Mouse (Mus musculus) stomach, embryonic 16.5 days (tissue): ENCODE measurements around the gene Ptpn12. TPM values are rescaled to one million over a fixed set of nuclear protein-coding genes. Genes with fewer than 3 reads are reported as not detected.

ENCODE experiments used
- ATAC-seq: fragments of 200-750 bp; cut with Nextera tagmentation; 2 replicates; pipeline ENCODE4 v1.8.0; 2017; ENCODE audit warnings: moderate number of reproducible peaks, moderate TSS enrichment; ENCODE audit not compliant: insufficient read depth, low FRiP score
- H3K27ac ChIP-seq: fragments of 300-500 bp; sonication (generic); 2 replicates; pipeline ENCODE4 v1.5.1; 2014; ENCODE audit warnings: low read length
- H3K27me3 ChIP-seq: fragments of 300-500 bp; sonication (generic); 2 replicates; pipeline ENCODE4 v1.6.1; 2014; ENCODE audit warnings: low read length, control low read depth, mixed read lengths; ENCODE audit not compliant: control insufficient read depth, insufficient read depth
- H3K36me3 ChIP-seq: fragments of 300-500 bp; sonication (generic); 2 replicates; pipeline ENCODE4 v1.6.1; 2014; ENCODE audit warnings: low read length; ENCODE audit not compliant: control insufficient read depth, insufficient read depth
- H3K4me1 ChIP-seq: fragments of 300-500 bp; sonication (generic); 2 replicates; pipeline ENCODE4 v1.6.1; 2014; ENCODE audit warnings: low read length, control low read depth, mixed read lengths; ENCODE audit not compliant: control insufficient read depth, insufficient read depth
- H3K4me2 ChIP-seq: fragments of 300-500 bp; sonication (generic); 2 replicates; pipeline ENCODE4 v1.6.1; 2014; ENCODE audit warnings: low read depth, low read length, mixed read lengths
- H3K4me3 ChIP-seq: fragments of 300-500 bp; sonication (generic); replicated peaks from 2 replicates; pipeline ENCODE4 v1.5.1; 2014; ENCODE audit warnings: mild to moderate bottlenecking, low read length
- H3K9ac ChIP-seq: fragments of 300-500 bp; sonication (generic); 2 replicates; pipeline ENCODE4 v1.6.1; 2014; ENCODE audit warnings: low read length
- H3K9me3 ChIP-seq: fragments of 300-500 bp; sonication (generic); replicated peaks from 2 replicates; pipeline ENCODE4 v1.6.1; 2016; ENCODE audit warnings: low read length, control low read depth; ENCODE audit not compliant: control insufficient read depth
- WGBS: fragments of 180-500 bp; shearing (Covaris S2); extraction: QIAGEN DNeasy Blood & Tissue Kit; methylation state at CpG from one replicate; pipeline ENCODE4 v1.1.7; 2014; 5-methylcytosine and 5-hydroxymethylcytosine counted together
- polyA plus RNA-seq: library from polyadenylated mRNA; unstranded; fragments of >200 nt; fragmentation: Nextera tagmentation; extraction: Ambion mirVana; gene quantifications from 2 replicates; pipeline ENCODE4 v1.2.1, GENCODE M21; 2015

Gene Ptpn12
- polyA plus RNA-seq, 1 experiment from 2014 or later = 15.0 TPM

DNA sequence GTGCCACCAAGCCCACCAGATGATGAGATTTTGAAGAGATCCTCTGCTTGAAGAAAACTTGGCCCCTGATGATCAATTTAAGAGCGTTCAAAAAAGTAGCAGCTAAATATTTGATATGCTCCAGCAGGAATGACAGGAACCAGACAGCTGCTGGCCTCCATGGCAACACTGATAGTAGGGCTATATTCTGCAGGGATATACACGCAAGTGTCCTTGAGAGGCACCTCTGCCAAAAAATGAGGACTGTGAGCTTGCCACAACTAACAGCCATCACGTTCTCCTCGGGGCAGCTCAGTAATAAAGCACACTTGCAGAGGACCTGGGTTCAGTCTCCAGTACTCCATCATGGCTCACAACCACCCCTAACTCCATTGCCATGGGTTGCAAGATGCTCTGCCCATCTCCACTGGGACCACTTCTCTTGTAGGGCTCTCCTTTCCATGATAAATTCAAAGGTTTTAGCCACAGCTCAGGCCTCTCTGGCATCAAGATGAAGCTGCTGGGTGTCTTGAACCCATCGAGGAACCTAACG, 115.6 kb downstream of the Ptpn12 start:
- no peak overlapping the region for H3K4me3 ChIP-seq
- H3K36me3 ChIP-seq = no peaks in the 10 kb centered on the region
- H3K9me3 ChIP-seq = no peaks in the 10 kb centered on the region
- peaks cover 14% of the 10 kb centered on the region for H3K4me1 ChIP-seq
- no peak overlapping the region for H3K27ac ChIP-seq
- WGBS = 82% methylated on average over 6 of the region's 6 CpGs
- no peak for ATAC-seq
- no peak overlapping the region for H3K4me2 ChIP-seq
- H3K9ac ChIP-seq = no peak overlapping the region
- no peaks in the 10 kb centered on the region for H3K27me3 ChIP-seq

DNA sequence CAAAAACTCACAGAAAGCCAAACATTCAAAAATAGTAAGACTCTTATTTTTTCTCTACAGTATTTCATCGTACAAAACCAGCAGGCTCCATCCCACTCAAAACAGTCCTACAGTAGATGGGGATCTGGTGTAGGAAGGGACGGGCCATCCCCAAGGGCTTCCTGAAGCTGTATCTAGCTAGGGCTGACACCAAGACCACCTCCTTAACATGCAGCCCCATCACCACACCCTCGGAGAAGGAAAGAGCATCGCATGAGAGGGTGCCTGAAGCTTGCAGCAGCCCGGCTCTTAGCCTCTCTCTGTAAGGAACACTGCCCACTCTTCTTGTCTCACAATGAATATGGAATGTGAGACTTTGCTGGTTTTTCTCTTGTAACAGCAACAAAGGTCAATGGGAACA, 117.2 kb downstream of the Ptpn12 start:
- no peak overlapping the region for H3K4me2 ChIP-seq
- H3K9me3 ChIP-seq = no peaks in the 10 kb centered on the region
- H3K4me1 ChIP-seq = peaks cover 15% of the 10 kb centered on the region; the same call in 1 of the 2 replicates
- H3K27ac ChIP-seq = no peak overlapping the region
- no peak for ATAC-seq
- H3K4me3 ChIP-seq = no peak overlapping the region
- WGBS = 76% methylated on average over 5 of the region's 5 CpGs
- H3K9ac ChIP-seq = no peak overlapping the region
- no peaks in the 10 kb centered on the region for H3K36me3 ChIP-seq
- H3K27me3 ChIP-seq = no peaks in the 10 kb centered on the region

Other genes starting within 250 kb of the Ptpn12 start
- gene Phtf2, start 173.8 kb downstream of the Ptpn12 start, polyA plus RNA-seq = 12.0 and 13.9 TPM in 2 replicates
- 47.8 and 49.0 TPM in 2 replicates for gene Tmem60, start 173.7 kb downstream of the Ptpn12 start, polyA plus RNA-seq
- 4.2 and 4.6 TPM in 2 replicates for gene Rsbn1l, start 99.5 kb downstream of the Ptpn12 start, polyA plus RNA-seq
- 2.6 and 2.9 TPM in 2 replicates for gene Gsap, start 130.3 kb upstream of the Ptpn12 start, polyA plus RNA-seq